42 mouse cellular contexts compared by ENCODE assay signal in genomic region chr1:174055248-174055647, GRCm38 (mm10). TPM values are rescaled to one million over a fixed set of nuclear protein-coding genes. Genes with fewer than 3 reads are reported as not detected.
"Had no signal": no experiment of that assay in that cellular context is flagged by ENCODE, and none has a peak within 500 bp of the region (broad histone marks: within the 10 kb centered on the region; RNA-seq: fewer than 3 reads in every experiment).

No protein-coding gene starts in this region.

- H3K9ac ChIP-seq: heart, embryonic 12.5 days; hindbrain, embryonic 13.5 days; hindbrain, embryonic 15.5 days; kidney, embryonic 15.5 days; limb, embryonic 13.5 days; limb, embryonic 15.5 days; liver, embryonic 12.5 days had no signal

- H3K9me3 ChIP-seq: heart, embryonic 10.5 days; heart, embryonic 12.5 days; hindbrain, embryonic 13.5 days; hindbrain, embryonic 15.5 days; kidney, embryonic 15.5 days; limb, embryonic 13.5 days; limb, embryonic 15.5 days; liver, embryonic 12.5 days had no signal

- H3K27ac ChIP-seq: gastrocnemius, adult 2 months; heart, embryonic 10.5 days; hindbrain, embryonic 13.5 days; hindbrain, embryonic 15.5 days; hindbrain, postnatal 0 days; kidney, embryonic 15.5 days; limb, embryonic 13.5 days; limb, embryonic 15.5 days; liver, embryonic 12.5 days had no signal

- H3K4me2 ChIP-seq: heart, embryonic 12.5 days; hindbrain, embryonic 13.5 days; hindbrain, embryonic 15.5 days; kidney, embryonic 15.5 days; limb, embryonic 13.5 days; limb, embryonic 15.5 days; liver, embryonic 12.5 days had no signal

- H3K4me3 ChIP-seq: gastrocnemius, adult 2 months; heart, embryonic 10.5 days; heart, embryonic 12.5 days; hindbrain, embryonic 13.5 days; hindbrain, embryonic 15.5 days; kidney, embryonic 15.5 days; limb, embryonic 13.5 days; limb, embryonic 15.5 days; liver, embryonic 12.5 days had no signal

- H3K27me3 ChIP-seq: heart, embryonic 12.5 days; hindbrain, embryonic 13.5 days; hindbrain, embryonic 15.5 days; kidney, embryonic 15.5 days; limb, embryonic 13.5 days; limb, embryonic 15.5 days; liver, embryonic 12.5 days had no signal

- H3K4me1 ChIP-seq: heart, embryonic 10.5 days; heart, embryonic 12.5 days; hindbrain, embryonic 13.5 days; hindbrain, embryonic 15.5 days; kidney, embryonic 15.5 days; limb, embryonic 13.5 days; limb, embryonic 15.5 days; liver, embryonic 12.5 days had no signal

- H3K36me3 ChIP-seq: heart, embryonic 10.5 days; heart, embryonic 12.5 days; hindbrain, embryonic 13.5 days; hindbrain, embryonic 15.5 days; kidney, embryonic 15.5 days; limb, embryonic 13.5 days; limb, embryonic 15.5 days; liver, embryonic 12.5 days had no signal

- DNase-seq: gastrocnemius, adult 2 months; gastrocnemius, postnatal 10 days; gastrocnemius, postnatal 25 days; heart, adult 11 months; heart, postnatal 10 days; kidney, adult 11 months; kidney, adult 2 months; kidney, adult 9 months; kidney, postnatal 10 days; kidney, postnatal 36 days; layer of hippocampus, adult 9-11 months; layer of hippocampus, postnatal 36 days; left cerebral cortex, postnatal 4 days had no signal

- ATAC-seq: hindbrain, postnatal 0 days; intestine, embryonic 16.5 days; liver, embryonic 12.5 days had no signal

RNA-seq across cellular contexts. Expression of gene Olfr432, which starts 6.2 kb away (rescaled TPM):
- total RNA-seq: gastrocnemius, adult 2 months; gastrocnemius, postnatal 10 days; gastrocnemius, postnatal 25 days; gastrocnemius, postnatal 4 days; heart, adult 8-10 months; heart, postnatal 10 days; heart, postnatal 25 days; hematopoietic stem cell, adult 5-6 weeks; hindbrain, postnatal 0 days; layer of hippocampus, adult 18-20 months; layer of hippocampus, adult 8-10 months; layer of hippocampus, postnatal 14 days; layer of hippocampus, postnatal 36 days; left cerebral cortex, adult 18-20 months; left cerebral cortex, adult 8-10 months; left cerebral cortex, postnatal 10 days; left cerebral cortex, postnatal 25 days; left cerebral cortex, postnatal 4 days; liver, adult 2 months had no signal
- polyA plus RNA-seq: frontal cortex, adult 2 months; heart, embryonic 10.5 days; heart, embryonic 12.5 days; heart, embryonic 14.5 days; heart, embryonic 16.5 days; hindbrain, embryonic 11.5 days; hindbrain, embryonic 13.5 days; hindbrain, embryonic 15.5 days; hindbrain, postnatal 0 days; intestine, embryonic 14.5 days; intestine, embryonic 16.5 days; kidney, adult 2 months; kidney, embryonic 15.5 days; large intestine, adult 2 months; limb, embryonic 11.5 days; limb, embryonic 13.5 days; limb, embryonic 15.5 days; liver, adult 2 months; liver, embryonic 12.5 days had no signal

RNA-seq across cellular contexts. Expression of gene Olfr430, which starts 11.2 kb away (rescaled TPM):
- total RNA-seq: gastrocnemius, adult 2 months; gastrocnemius, postnatal 10 days; gastrocnemius, postnatal 25 days; gastrocnemius, postnatal 4 days; heart, adult 8-10 months; heart, postnatal 10 days; heart, postnatal 25 days; hematopoietic stem cell, adult 5-6 weeks; hindbrain, postnatal 0 days; layer of hippocampus, adult 18-20 months; layer of hippocampus, adult 8-10 months; layer of hippocampus, postnatal 14 days; layer of hippocampus, postnatal 36 days; left cerebral cortex, adult 18-20 months; left cerebral cortex, adult 8-10 months; left cerebral cortex, postnatal 10 days; left cerebral cortex, postnatal 25 days; left cerebral cortex, postnatal 4 days; liver, adult 2 months had no signal
- polyA plus RNA-seq: frontal cortex, adult 2 months; heart, embryonic 10.5 days; heart, embryonic 12.5 days; heart, embryonic 14.5 days; heart, embryonic 16.5 days; hindbrain, embryonic 11.5 days; hindbrain, embryonic 13.5 days; hindbrain, embryonic 15.5 days; hindbrain, postnatal 0 days; intestine, embryonic 14.5 days; intestine, embryonic 16.5 days; kidney, adult 2 months; kidney, embryonic 15.5 days; large intestine, adult 2 months; limb, embryonic 11.5 days; limb, embryonic 13.5 days; limb, embryonic 15.5 days; liver, adult 2 months; liver, embryonic 12.5 days had no signal

RNA-seq across cellular contexts. Expression of gene Olfr433, which starts 14.7 kb away (rescaled TPM):
- total RNA-seq: gastrocnemius, adult 2 months; gastrocnemius, postnatal 10 days; gastrocnemius, postnatal 25 days; gastrocnemius, postnatal 4 days; heart, adult 8-10 months; heart, postnatal 10 days; heart, postnatal 25 days; hematopoietic stem cell, adult 5-6 weeks; hindbrain, postnatal 0 days; layer of hippocampus, adult 18-20 months; layer of hippocampus, adult 8-10 months; layer of hippocampus, postnatal 14 days; layer of hippocampus, postnatal 36 days; left cerebral cortex, adult 18-20 months; left cerebral cortex, adult 8-10 months; left cerebral cortex, postnatal 10 days; left cerebral cortex, postnatal 25 days; left cerebral cortex, postnatal 4 days; liver, adult 2 months had no signal
- polyA plus RNA-seq: frontal cortex, adult 2 months; heart, embryonic 14.5 days; heart, embryonic 16.5 days; hindbrain, embryonic 11.5 days; hindbrain, embryonic 13.5 days; hindbrain, embryonic 15.5 days; hindbrain, postnatal 0 days; intestine, embryonic 16.5 days; kidney, embryonic 15.5 days; limb, embryonic 11.5 days; liver, adult 2 months had no signal

RNA-seq across cellular contexts. Expression of gene Ifi205, which starts 23.6 kb away (rescaled TPM):
- total RNA-seq: hindbrain, postnatal 0 days; layer of hippocampus, adult 18-20 months; layer of hippocampus, adult 8-10 months; layer of hippocampus, postnatal 36 days; left cerebral cortex, adult 18-20 months; left cerebral cortex, adult 8-10 months; left cerebral cortex, postnatal 10 days; left cerebral cortex, postnatal 25 days; left cerebral cortex, postnatal 4 days had no signal
- polyA plus RNA-seq: frontal cortex, adult 2 months; hindbrain, embryonic 11.5 days; hindbrain, embryonic 15.5 days; hindbrain, postnatal 0 days; kidney, embryonic 15.5 days; limb, embryonic 11.5 days had no signal

RNA-seq across cellular contexts. Expression of gene Olfr429, which starts 28.9 kb away (rescaled TPM):
- total RNA-seq: gastrocnemius, adult 2 months; gastrocnemius, postnatal 10 days; gastrocnemius, postnatal 25 days; gastrocnemius, postnatal 4 days; heart, adult 8-10 months; heart, postnatal 10 days; heart, postnatal 25 days; hematopoietic stem cell, adult 5-6 weeks; hindbrain, postnatal 0 days; layer of hippocampus, adult 18-20 months; layer of hippocampus, adult 8-10 months; layer of hippocampus, postnatal 14 days; layer of hippocampus, postnatal 36 days; left cerebral cortex, adult 18-20 months; left cerebral cortex, adult 8-10 months; left cerebral cortex, postnatal 10 days; left cerebral cortex, postnatal 25 days; left cerebral cortex, postnatal 4 days; liver, adult 2 months had no signal
- polyA plus RNA-seq: frontal cortex, adult 2 months; heart, embryonic 10.5 days; heart, embryonic 12.5 days; heart, embryonic 14.5 days; heart, embryonic 16.5 days; hindbrain, embryonic 11.5 days; hindbrain, embryonic 13.5 days; hindbrain, embryonic 15.5 days; hindbrain, postnatal 0 days; intestine, embryonic 14.5 days; intestine, embryonic 16.5 days; kidney, adult 2 months; kidney, embryonic 15.5 days; large intestine, adult 2 months; limb, embryonic 11.5 days; limb, embryonic 13.5 days; limb, embryonic 15.5 days; liver, adult 2 months; liver, embryonic 12.5 days had no signal
